Mouse (Mus musculus): ENCODE measurements around the gene Pth1r.

- TF ChIP-seq CTCF (IDR thresholded peaks at IDR 0.05; ENCODE audit: control insufficient read depth, insufficient read depth, insufficient read length) (no peak), MAX (IDR thresholded peaks at IDR 0.05) (no peak), MYOG (IDR thresholded peaks at IDR 0.05; ENCODE audit: control insufficient read depth, extremely low read depth, insufficient read length) (no peak), USF1 (IDR thresholded peaks at IDR 0.05; ENCODE audit: low read depth) (no peak), FOSL1 (IDR thresholded peaks at IDR 0.05; ENCODE audit: insufficient read depth, low read length, poor library complexity, severe bottlenecking) (no peak), CEBPB (IDR thresholded peaks at IDR 0.05; ENCODE audit: low read depth) (no peak)
Observed at GRCm38 (mm10) chr9:110731859-110732258, 15.1 kb downstream of the Pth1r start.

All from C2C12 (cell line).